Mouse (Mus musculus): ENCODE data around the gene Emid1.

DNA sequence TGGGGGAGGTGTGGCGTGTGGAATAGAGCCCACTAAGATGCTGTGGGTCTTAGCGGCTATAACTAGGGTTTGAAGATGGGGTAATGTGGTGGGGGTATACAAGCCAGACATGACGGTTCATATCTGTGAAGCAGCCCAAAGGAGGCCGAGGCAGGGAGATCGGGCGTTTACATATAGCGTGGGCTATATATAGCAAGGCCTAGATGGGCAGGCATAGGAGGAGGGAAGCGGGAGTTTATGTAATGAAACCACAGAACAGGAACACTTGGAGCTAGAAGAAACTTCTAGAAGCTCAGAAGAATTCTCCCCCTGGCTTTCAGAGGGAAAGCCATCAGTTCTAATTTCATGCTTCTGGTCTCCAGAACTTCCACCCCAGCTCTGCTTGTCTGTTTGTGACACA is 11.4 kb upstream of the Emid1 start:
- no peak for TF ChIP-seq TAL1 (IDR thresholded peaks at IDR 0.05; ENCODE audit: low read length)
- TF ChIP-seq GATA1 (IDR thresholded peaks at IDR 0.05; ENCODE audit: low read length) = no peak
